Mouse (Mus musculus) myocyte (in vitro differentiated cells): ENCODE data around the gene Wdr54. TPM values are rescaled to one million over a fixed set of nuclear protein-coding genes. Genes with fewer than 3 reads are reported as not detected.

ENCODE experiments used
- H3K27me3 ChIP-seq: one replicate; pipeline ENCODE4 v1.6.1; 2011; ENCODE audit not compliant: control insufficient read depth, insufficient read depth, insufficient read length
- H3K36me3 ChIP-seq: one replicate; pipeline ENCODE4 v1.6.1; 2011; ENCODE audit not compliant: control insufficient read depth, insufficient read depth
- H3K4me2 ChIP-seq: one replicate; pipeline ENCODE4 v1.6.1; 2011; ENCODE audit warnings: low read depth, control low read depth
- H3K4me3 ChIP-seq: one replicate; pipeline ENCODE4 v1.5.1; 2011; ENCODE audit warnings: mild to moderate bottlenecking, control low read depth, moderate library complexity
- H3K79me2 ChIP-seq: one replicate; pipeline ENCODE4 v1.6.1; 2011; ENCODE audit not compliant: control insufficient read depth, insufficient read depth
- H3ac ChIP-seq: one replicate; pipeline ENCODE4 v1.6.1; 2011; ENCODE audit not compliant: control insufficient read depth, insufficient read length
- CEBPB ChIP-seq: IDR thresholded peaks from 2 replicates; pipeline ENCODE4 v1.6.1; 2011; ENCODE audit warnings: mild to moderate bottlenecking, moderate library complexity; ENCODE audit not compliant: poor library complexity, insufficient read depth, severe bottlenecking
- E2F4 ChIP-seq: IDR thresholded peaks from one replicate; pipeline ENCODE4 v1.6.1; 2011; ENCODE audit warnings: mild to moderate bottlenecking, control low read depth, moderate library complexity; ENCODE audit not compliant: insufficient read depth
- MAX ChIP-seq: IDR thresholded peaks from one replicate; pipeline ENCODE4 v1.6.1; 2011; ENCODE audit warnings: low read depth, mild to moderate bottlenecking, control low read depth
- MYOD1 ChIP-seq, 3 experiments: IDR thresholded peaks; one replicate each; pipeline ENCODE4 v1.6.1; 2011; ENCODE audit warnings: control low read depth in 2 of 3, low read depth in 2 of 3, mild to moderate bottlenecking in 2 of 3, moderate library complexity in 1 of 3; ENCODE audit not compliant: insufficient read length in 2 of 3, control insufficient read depth in 1 of 3
- MYOG ChIP-seq, 3 experiments: IDR thresholded peaks; one replicate each; pipeline ENCODE4 v1.6.1; 2011; ENCODE audit warnings: control low read depth in 2 of 3, low read depth in 2 of 3, mild to moderate bottlenecking in 2 of 3; ENCODE audit not compliant: insufficient read length in 2 of 3, control insufficient read depth in 1 of 3, insufficient read depth in 1 of 3
- POLR2A ChIP-seq: IDR thresholded peaks from one replicate; pipeline ENCODE4 v1.6.1; 2011; ENCODE audit warnings: low read depth, mild to moderate bottlenecking, control low read depth, moderate library complexity; ENCODE audit not compliant: insufficient read length
- POLR2AphosphoS2 ChIP-seq: IDR thresholded peaks from one replicate; pipeline ENCODE4 v1.6.1; 2011; ENCODE audit warnings: low read depth, control low read depth; ENCODE audit not compliant: insufficient read length
- REST ChIP-seq: IDR thresholded peaks from one replicate; pipeline ENCODE4 v1.6.1; 2011; ENCODE audit warnings: mild to moderate bottlenecking, control low read depth, moderate library complexity; ENCODE audit not compliant: insufficient read depth, insufficient read length
- SRF ChIP-seq: IDR thresholded peaks from one replicate; pipeline ENCODE4 v1.6.1; 2011; ENCODE audit warnings: low read depth; ENCODE audit not compliant: control insufficient read depth, insufficient read length
- TCF12 ChIP-seq: IDR thresholded peaks from one replicate; pipeline ENCODE4 v1.6.1; 2011; ENCODE audit warnings: mild to moderate bottlenecking, control low read depth; ENCODE audit not compliant: poor library complexity, insufficient read depth, severe bottlenecking
- TCF3 ChIP-seq: IDR thresholded peaks from one replicate; pipeline ENCODE4 v1.6.1; 2011; ENCODE audit warnings: low read depth, control low read depth; ENCODE audit not compliant: insufficient read length
- USF1 ChIP-seq: IDR thresholded peaks from one replicate; pipeline ENCODE4 v1.6.1; 2011; ENCODE audit warnings: low read depth, mild to moderate bottlenecking, control low read depth, moderate library complexity
- polyA plus RNA-seq: library from polyadenylated mRNA; unstranded; fragments of >200 nt; fragmentation: generic; extraction: Trizol; gene quantifications from one replicate; pipeline ENCODE4 v1.2.1, GENCODE M21; 2012; ENCODE audit warnings: missing spikeins

Wdr54 gene
- polyA plus RNA-seq, 1 experiment = 12.3 TPM

DNA sequence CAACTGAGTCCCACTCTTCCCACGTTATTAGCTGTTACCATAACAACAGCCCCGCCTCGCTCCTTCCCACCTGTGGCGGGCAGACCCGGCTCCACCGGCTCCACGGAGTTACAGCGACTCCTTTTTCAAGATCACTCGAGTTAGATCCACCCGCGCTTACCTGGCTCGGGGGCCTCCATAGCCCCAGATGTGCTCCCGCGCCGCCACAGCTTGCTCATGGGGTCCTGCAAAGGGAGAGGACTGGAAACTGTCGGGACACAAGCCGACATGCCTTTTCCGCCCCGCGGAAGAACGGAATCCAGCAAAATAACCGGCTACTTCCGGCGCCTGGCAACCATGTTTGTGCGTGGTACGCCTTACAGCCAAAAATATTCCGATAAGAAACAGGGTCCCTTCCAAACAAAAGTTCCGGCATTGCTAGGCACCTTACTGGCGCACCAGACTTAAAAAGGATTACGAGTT lies 31.3 kb downstream of the Wdr54 start:
- TF ChIP-seq TCF12 = no peak
- peak; percentile 59 for TF ChIP-seq SRF
- TF ChIP-seq POLR2A = peak; percentile 63
- TF ChIP-seq TCF3 = no peak
- no peak for TF ChIP-seq E2F4
- TF ChIP-seq POLR2AphosphoS2 = peak; percentile 76
- TF ChIP-seq REST = no peak
- Histone ChIP-seq H3K4me2 (peak overlapping the region; percentile 96), H3K79me2 (peaks cover 15% of the 10 kb centered on the region), H3K4me3 (peak overlapping the region; percentile 61), H3K27me3 (no peaks in the 10 kb centered on the region), H3K36me3 (no peaks in the 10 kb centered on the region), H3ac (peak overlapping the region; percentile 23)

DNA sequence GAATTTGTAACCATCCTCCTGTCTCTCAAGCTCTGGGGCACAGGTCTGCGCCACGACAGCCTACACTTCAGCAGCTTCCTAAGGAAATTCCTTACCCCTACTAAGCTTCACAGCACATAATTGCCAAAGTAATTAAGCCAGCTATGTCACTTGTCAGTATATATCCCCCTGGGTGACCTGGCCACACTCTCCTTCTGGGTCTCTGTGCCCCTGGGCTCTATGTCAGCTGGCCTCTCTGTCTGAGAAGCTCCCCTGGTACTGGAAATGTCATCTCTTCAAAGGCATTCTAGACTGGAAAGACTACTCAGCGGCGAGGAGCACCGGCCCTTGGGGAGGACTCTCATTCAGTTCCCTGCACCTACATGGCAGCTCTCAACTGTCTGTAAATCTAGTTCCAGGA lies 33.2 kb downstream of the Wdr54 start:
- peak overlapping the region; percentile 85 for H3K4me2 ChIP-seq
- H3ac ChIP-seq = no peak overlapping the region
- no peaks in the 10 kb centered on the region for H3K27me3 ChIP-seq
- no peaks in the 10 kb centered on the region for H3K36me3 ChIP-seq
- TF ChIP-seq MAX (no peak), MYOD1 (IDR thresholded peaks at IDR 0.05; ENCODE audit: control insufficient read depth in 1 of 3, insufficient read length in 2 of 3, low read depth in 2 of 3) (no peak), CEBPB (no peak), USF1 (no peak), POLR2AphosphoS2 (no peak), SRF (no peak), E2F4 (no peak), TCF12 (no peak), TCF3 (no peak), REST (no peak), MYOG (IDR thresholded peaks at IDR 0.05; ENCODE audit: control insufficient read depth in 1 of 3, insufficient read depth in 1 of 3, insufficient read length in 2 of 3, low read depth in 2 of 3) (no peak), POLR2A (no peak)
- peaks cover 15% of the 10 kb centered on the region for H3K79me2 ChIP-seq
- H3K4me3 ChIP-seq = peak overlapping the region; percentile 59

DNA sequence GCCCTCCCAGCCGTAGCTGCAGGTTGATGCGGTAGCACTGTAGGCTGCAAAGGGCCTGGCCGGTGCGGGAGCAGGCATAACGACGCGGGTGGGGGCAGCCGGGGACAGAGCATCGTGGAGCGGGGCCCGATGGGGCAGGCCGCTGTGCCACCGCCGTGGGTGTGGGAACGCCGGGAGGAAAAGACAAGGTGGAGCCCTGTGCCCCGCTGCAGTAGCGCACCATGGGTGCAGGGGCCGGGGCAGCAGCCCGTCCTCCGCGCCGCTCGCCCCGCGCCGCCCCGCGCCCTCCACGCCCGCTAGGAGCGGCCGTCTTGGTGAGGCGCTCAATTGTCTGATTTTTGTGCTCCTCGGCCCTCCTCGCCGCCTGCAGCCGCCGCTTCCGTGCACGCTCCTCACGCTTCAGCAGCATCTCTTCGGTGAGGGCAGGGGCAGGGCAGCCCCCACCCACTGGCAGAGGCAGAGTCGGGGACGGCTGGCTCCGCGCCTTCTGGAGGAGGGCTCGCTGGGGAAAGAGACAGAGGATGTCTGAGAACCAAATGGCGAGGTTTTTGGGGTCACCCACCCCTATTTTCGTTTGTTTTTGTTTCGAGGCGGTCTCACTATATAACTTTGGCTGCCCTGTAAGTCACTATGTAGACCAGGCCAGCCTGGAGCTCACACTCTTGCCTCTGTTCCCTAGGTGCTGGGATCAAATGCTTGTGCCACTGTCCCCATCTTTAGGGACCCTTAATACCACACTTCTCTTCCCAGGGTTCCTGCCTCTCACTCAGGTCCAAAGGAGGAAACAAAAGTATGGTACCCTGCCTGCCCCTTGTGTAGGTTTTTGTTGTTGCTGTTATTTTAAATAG lies 34.1 kb downstream of the Wdr54 start:
- H3K36me3 ChIP-seq = no peaks in the 10 kb centered on the region

DNA sequence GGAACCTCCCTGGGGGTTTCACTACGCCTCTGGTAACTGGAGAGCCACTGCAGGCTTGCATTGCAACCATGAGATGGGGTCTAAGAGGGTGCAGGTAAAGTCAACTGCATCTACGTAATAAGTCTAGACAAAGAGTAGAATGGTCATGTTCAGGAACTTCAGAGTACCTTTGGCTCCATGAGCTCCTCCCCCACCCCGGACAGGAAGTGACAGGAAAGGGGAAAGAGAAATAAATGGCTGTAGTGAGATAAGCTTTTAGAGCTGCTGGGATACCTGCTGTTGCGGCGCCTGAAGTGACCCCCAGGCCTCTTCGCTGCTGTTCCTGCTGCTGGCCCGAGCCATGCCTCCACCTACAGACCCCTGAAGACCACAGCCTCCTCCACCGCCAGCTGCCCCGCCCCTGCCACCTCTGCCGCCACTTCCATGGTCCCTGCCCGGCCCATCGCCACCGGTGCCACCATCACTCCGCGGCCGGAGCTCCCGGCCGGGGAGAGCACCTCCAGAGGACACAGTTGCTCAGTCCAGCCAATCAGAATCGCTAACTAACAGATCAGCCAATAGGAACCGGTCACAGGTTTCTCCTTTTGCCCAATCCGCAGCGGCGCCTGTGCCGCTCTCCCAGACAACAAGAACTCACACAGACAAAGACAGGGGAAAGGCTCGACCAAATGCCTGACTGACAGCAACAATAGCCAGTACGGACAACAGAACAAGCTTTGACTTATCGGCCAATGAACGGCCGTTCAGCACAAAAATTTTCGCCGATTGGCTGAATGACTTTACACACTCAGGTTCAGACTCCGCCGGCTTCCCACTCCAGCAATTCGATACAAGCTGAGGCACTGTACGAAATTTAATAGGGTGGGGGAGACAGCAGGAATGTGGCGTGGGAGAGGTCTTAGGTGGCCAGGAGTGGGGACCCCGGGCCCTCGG lies 35.0 kb downstream of the Wdr54 start, which contains the start of gene Wbp1:
TSS of gene Wbp1 (minus strand) at position 630 of the 933 bp plus-strand sequence.
- no peak for TF ChIP-seq SRF
- peak; percentile 92 for TF ChIP-seq POLR2A
- TF ChIP-seq REST = no peak
- no peak for TF ChIP-seq TCF12
- TF ChIP-seq MYOG (IDR thresholded peaks at IDR 0.05; ENCODE audit: control insufficient read depth in 1 of 3, insufficient read depth in 1 of 3, insufficient read length in 2 of 3, low read depth in 2 of 3) = peak in 1 of 3 experiments; percentile 41
- peak; percentile 97 for TF ChIP-seq POLR2AphosphoS2
- peak in 1 of 3 experiments; percentile 12 for TF ChIP-seq MYOD1 (IDR thresholded peaks at IDR 0.05; ENCODE audit: control insufficient read depth in 1 of 3, insufficient read length in 2 of 3, low read depth in 2 of 3)
- no peak for TF ChIP-seq CEBPB
- no peak for TF ChIP-seq MAX
- Histone ChIP-seq H3K4me2 (peak within 1 kb of the TSS; percentile 100), H3K4me3 (peak within 1 kb of the TSS; percentile 59), H3K79me2 (peaks cover 25% of the 10 kb centered on the region), H3K27me3 (no peaks in the 10 kb centered on the region), H3K36me3 (no peaks in the 10 kb centered on the region), H3ac (peak within 1 kb of the TSS; percentile 29)

More for the DNA sequence above, 34.1 kb downstream of the Wdr54 start:
- Histone ChIP-seq H3K27me3 (no peaks in the 10 kb centered on the region), H3ac (peak overlapping the region; percentile 29), H3K4me3 (peak overlapping the region; percentile 59), H3K79me2 (peaks cover 16% of the 10 kb centered on the region), H3K4me2 (peak overlapping the region; percentile 85)
- TF ChIP-seq REST (no peak), E2F4 (no peak), MYOD1 (IDR thresholded peaks at IDR 0.05; ENCODE audit: control insufficient read depth in 1 of 3, insufficient read length in 2 of 3, low read depth in 2 of 3) (no peak), POLR2AphosphoS2 (no peak), CEBPB (no peak), MAX (no peak), SRF (no peak), TCF3 (no peak), USF1 (no peak), MYOG (IDR thresholded peaks at IDR 0.05; ENCODE audit: control insufficient read depth in 1 of 3, insufficient read depth in 1 of 3, insufficient read length in 2 of 3, low read depth in 2 of 3) (no peak)
